Mouse (Mus musculus) erythroblast, embryonic 14.5 days (primary cell): Measurements from ENCODE around the gene Gm6793.

Experiments
- GATA1 ChIP-seq: IDR thresholded peaks from 2 replicates; pipeline ENCODE4 v1.6.1; 2012; ENCODE audit warnings: low read length, inconsistent platforms, mixed read lengths
- TAL1 ChIP-seq: IDR thresholded peaks from 3 replicates; pipeline ENCODE4 v1.6.1; 2012; ENCODE audit warnings: low read length, inconsistent platforms, mixed read lengths

- TF ChIP-seq TAL1 (no peak), GATA1 (no peak)
Observed at GRCm38 (mm10) chr8:112004754-112005153, 10.1 kb downstream of the Gm6793 start.
